Mouse (Mus musculus) olfactory bulb, adult 2 months (tissue): ENCODE measurements at regions not wholly inside any gene's neighbourhood (a gene's known extent, or its start where the extent isn't known, plus 50 kb on each side); places are given as distances from the start of the nearest gene placed in this dataset.

Source experiments
- CTCF ChIP-seq: fragments of 200-500 bp; IDR thresholded peaks from 2 replicates; pipeline ENCODE4 v1.5.1; 2012; ENCODE audit warnings: low read depth, mild to moderate bottlenecking, low read length, moderate library complexity; ENCODE audit not compliant: insufficient read depth
- POLR2A ChIP-seq: fragments of 200-500 bp; IDR thresholded peaks from 2 replicates; pipeline ENCODE4 v1.6.1; 2012; ENCODE audit warnings: mild to moderate bottlenecking, low read depth, low read length, moderate library complexity; ENCODE audit not compliant: insufficient read depth

DNA sequence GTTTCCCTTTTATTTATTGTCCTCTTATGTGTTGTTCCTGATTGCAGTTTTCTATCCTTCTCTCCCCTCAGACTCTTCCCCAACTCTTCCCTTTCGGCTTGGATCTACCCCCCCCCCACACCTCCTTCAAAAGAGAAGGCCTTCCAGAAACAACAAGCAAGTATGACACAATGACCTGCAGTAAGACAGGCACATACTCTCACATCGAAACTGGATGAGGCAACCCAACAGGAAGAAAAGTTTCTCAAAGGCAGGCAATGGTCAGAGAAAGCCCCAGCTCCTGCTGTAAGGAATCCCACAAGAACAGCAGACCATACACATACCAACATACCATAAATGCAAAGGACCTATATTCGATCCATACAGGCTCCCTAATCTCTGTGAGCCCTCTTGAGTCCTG is 535.8 kb upstream of the Zeb2 start:
- TF ChIP-seq POLR2A (no peak), CTCF (no peak)
